Mouse (Mus musculus): Measurements from ENCODE around the gene Gm15557. TPM values are rescaled to one million over a fixed set of nuclear protein-coding genes. Genes with fewer than 3 reads are reported as not detected.

Gm15557 gene
- polyA plus RNA-seq, 1 experiment from 2014 or later = not detected

Other genes with a start within 250 kb of the Gm15557 start
- gene Trpc4ap, start 248.3 kb upstream of the Gm15557 start, polyA plus RNA-seq (2014; fragmentation: Nextera tagmentation; extraction: Ambion mirVana) = 155 and 166 TPM in 2 replicates
- gene Edem2, start 211.3 kb upstream of the Gm15557 start, polyA plus RNA-seq (2014; fragmentation: Nextera tagmentation; extraction: Ambion mirVana) = 33.1 and 36.0 TPM in 2 replicates
- not detected in 2 replicates for gene Gm17581, start 204.9 kb upstream of the Gm15557 start, polyA plus RNA-seq (2014; fragmentation: Nextera tagmentation; extraction: Ambion mirVana)
- 2.6 and 2.8 TPM in 2 replicates for gene Procr, start 189.6 kb upstream of the Gm15557 start, polyA plus RNA-seq (2014; fragmentation: Nextera tagmentation; extraction: Ambion mirVana)
- gene Mmp24, start 165.4 kb upstream of the Gm15557 start, polyA plus RNA-seq (2014; fragmentation: Nextera tagmentation; extraction: Ambion mirVana) = 4.3 and 5.7 TPM in 2 replicates
- gene BC029722, start 121.3 kb upstream of the Gm15557 start, polyA plus RNA-seq (2014; fragmentation: Nextera tagmentation; extraction: Ambion mirVana) = 11.1 and 12.2 TPM in 2 replicates
- gene Eif6, start 113.8 kb upstream of the Gm15557 start, polyA plus RNA-seq (2014; fragmentation: Nextera tagmentation; extraction: Ambion mirVana) = 199 TPM in 2 replicates
- 0.15 and 0.27 TPM in 2 replicates for gene Fam83c, start 105.9 kb upstream of the Gm15557 start, polyA plus RNA-seq (2014; fragmentation: Nextera tagmentation; extraction: Ambion mirVana)
- gene Uqcc1, start 10.4 kb upstream of the Gm15557 start, polyA plus RNA-seq (2014; fragmentation: Nextera tagmentation; extraction: Ambion mirVana) = 84.7 and 88.6 TPM in 2 replicates
- 1.1 and 1.7 TPM in 2 replicates for gene Gdf5, start 4.6 kb downstream of the Gm15557 start, polyA plus RNA-seq (2014; fragmentation: Nextera tagmentation; extraction: Ambion mirVana)
- gene Cep250, start 15.7 kb downstream of the Gm15557 start, polyA plus RNA-seq (2014; fragmentation: Nextera tagmentation; extraction: Ambion mirVana) = 13.7 and 16.8 TPM in 2 replicates
- gene 6430550D23Rik, start 67.2 kb downstream of the Gm15557 start, polyA plus RNA-seq (2014; fragmentation: Nextera tagmentation; extraction: Ambion mirVana) = 0.86 and 2.2 TPM in 2 replicates
- 224 and 226 TPM in 2 replicates for gene Ergic3, start 67.3 kb downstream of the Gm15557 start, polyA plus RNA-seq (2014; fragmentation: Nextera tagmentation; extraction: Ambion mirVana)
- not detected in 2 replicates for gene Fer1l4, start 112.2 kb downstream of the Gm15557 start, polyA plus RNA-seq (2014; fragmentation: Nextera tagmentation; extraction: Ambion mirVana)
- gene Spag4, start 124.4 kb downstream of the Gm15557 start, polyA plus RNA-seq (2014; fragmentation: Nextera tagmentation; extraction: Ambion mirVana) = 4.7 and 5.5 TPM in 2 replicates
- gene Cpne1, start 171.2 kb downstream of the Gm15557 start, polyA plus RNA-seq (2014; fragmentation: Nextera tagmentation; extraction: Ambion mirVana) = 42.7 and 53.7 TPM in 2 replicates
- gene Rbm12, start 171.2 kb downstream of the Gm15557 start, polyA plus RNA-seq (2014; fragmentation: Nextera tagmentation; extraction: Ambion mirVana) = 48.1 and 50.9 TPM in 2 replicates
- gene Gm28036, start 186.4 kb downstream of the Gm15557 start, polyA plus RNA-seq (2014; fragmentation: Nextera tagmentation; extraction: Ambion mirVana) = 23.2 and 28.5 TPM in 2 replicates
- gene Romo1, start 203.3 kb downstream of the Gm15557 start, polyA plus RNA-seq (2014; fragmentation: Nextera tagmentation; extraction: Ambion mirVana) = 366 and 379 TPM in 2 replicates
- 34.4 and 38.0 TPM in 2 replicates for gene Nfs1, start 203.5 kb downstream of the Gm15557 start, polyA plus RNA-seq (2014; fragmentation: Nextera tagmentation; extraction: Ambion mirVana)
- 587 and 596 TPM in 2 replicates for gene Rbm39, start 239.5 kb downstream of the Gm15557 start, polyA plus RNA-seq (2014; fragmentation: Nextera tagmentation; extraction: Ambion mirVana)